Mouse (Mus musculus) embryonic fibroblast, embryonic 13.5 days (primary cell): ENCODE results near the gene Ano1. TPM values are rescaled to one million over a fixed set of nuclear protein-coding genes. Genes with fewer than 3 reads are reported as not detected.

Experiments
- H3K27ac ChIP-seq: 2 replicates; pipeline ENCODE4 v1.5.1; 2012; ENCODE audit warnings: low read length, control low read depth, inconsistent platforms; ENCODE audit not compliant: insufficient read depth
- H3K4me1 ChIP-seq: 2 replicates; pipeline ENCODE4 v1.6.1; 2011; ENCODE audit warnings: low read length; ENCODE audit not compliant: control insufficient read depth, insufficient read depth
- H3K4me3 ChIP-seq: 2 replicates; pipeline ENCODE4 v1.5.1; 2011; ENCODE audit warnings: mild to moderate bottlenecking, control low read depth, low read length; ENCODE audit not compliant: insufficient read depth
- CTCF ChIP-seq: IDR thresholded peaks from 2 replicates; pipeline ENCODE4 v1.5.1; 2011; ENCODE audit warnings: mild to moderate bottlenecking, control low read depth, low read length, moderate library complexity, borderline replicate concordance; ENCODE audit not compliant: insufficient read depth
- POLR2A ChIP-seq: IDR thresholded peaks from 2 replicates; pipeline ENCODE4 v1.6.1; 2011; ENCODE audit warnings: low read depth, mild to moderate bottlenecking, control low read depth, low read length, moderate library complexity
- polyA plus RNA-seq: library from polyadenylated mRNA; stranded (reverse); fragments of >200 nt; gene quantifications from 2 replicates; pipeline ENCODE4 v1.2.4, GENCODE M21; 2011; ENCODE audit warnings: low read depth; ENCODE audit not compliant: missing spikeins, insufficient read length

Gene Ano1
- polyA plus RNA-seq, 1 experiment: 5.2 TPM

- TF ChIP-seq CTCF (no peak), POLR2A (no peak)
- peaks cover 5% of the 10 kb centered on the region; the same call in 1 of the 2 replicates for H3K4me1 ChIP-seq
- H3K27ac ChIP-seq: no peak overlapping the region
- H3K4me3 ChIP-seq: peak overlapping the region; percentile 77
Measured at GRCm38 (mm10) chr7:144554123-144554472, 197.7 kb downstream of the Ano1 start.

GRCm38 (mm10) chr7:144553237-144554122 lies 198.3 kb downstream of the Ano1 start, which contains the start of gene Ppfia1:
Ppfia1 (minus strand) TSS chr7:144553729.
- peaks cover 5% of the 10 kb centered on the region; the same call in 1 of the 2 replicates for H3K4me1 ChIP-seq
- H3K27ac ChIP-seq: no peak within 1 kb of the TSS
- no peak for TF ChIP-seq CTCF
- TF ChIP-seq POLR2A: peak; percentile 83
- peak within 1 kb of the TSS; percentile 90 for H3K4me3 ChIP-seq

GRCm38 (mm10) chr7:144552274-144552673 lies 199.5 kb downstream of the Ano1 start:
- Histone ChIP-seq H3K4me1 (peaks cover 5% of the 10 kb centered on the region; the same call in 1 of the 2 replicates), H3K4me3 (peak overlapping the region; percentile 90), H3K27ac (no peak overlapping the region)
- TF ChIP-seq CTCF (no peak), POLR2A (no peak)

GRCm38 (mm10) chr7:144550811-144551210 lies 201.0 kb downstream of the Ano1 start:
- Histone ChIP-seq H3K4me1 (peaks cover 5% of the 10 kb centered on the region; the same call in 1 of the 2 replicates), H3K27ac (no peak overlapping the region), H3K4me3 (no peak overlapping the region)
- no peak for TF ChIP-seq CTCF
- no peak for TF ChIP-seq POLR2A

- Histone ChIP-seq H3K4me1 (peaks cover 5% of the 10 kb centered on the region; the same call in 1 of the 2 replicates), H3K27ac (no peak overlapping the region), H3K4me3 (no peak overlapping the region)
- TF ChIP-seq POLR2A: no peak
- no peak for TF ChIP-seq CTCF
Measured at GRCm38 (mm10) chr7:144549904-144550566, 201.7 kb downstream of the Ano1 start.

- H3K27ac ChIP-seq: no peak overlapping the region
- no peak for TF ChIP-seq POLR2A
- TF ChIP-seq CTCF: no peak
- no peaks in the 10 kb centered on the region for H3K4me1 ChIP-seq
- H3K4me3 ChIP-seq: no peak overlapping the region
Measured at GRCm38 (mm10) chr7:144545231-144545630, 206.5 kb downstream of the Ano1 start.

- no peak overlapping the region for H3K4me3 ChIP-seq
- TF ChIP-seq CTCF: no peak
- no peak for TF ChIP-seq POLR2A
- no peak overlapping the region for H3K27ac ChIP-seq
- peaks cover 6% of the 10 kb centered on the region; the same call in 1 of the 2 replicates for H3K4me1 ChIP-seq
Measured at GRCm38 (mm10) chr7:144541351-144541750, 210.4 kb downstream of the Ano1 start.

- no peak for TF ChIP-seq POLR2A
- TF ChIP-seq CTCF: no peak
- peaks cover 16% of the 10 kb centered on the region for H3K4me1 ChIP-seq
- no peak overlapping the region for H3K27ac ChIP-seq
- no peak overlapping the region for H3K4me3 ChIP-seq
Measured at GRCm38 (mm10) chr7:144539146-144539545, 212.6 kb downstream of the Ano1 start.

Other genes with a start within 250 kb of the Ano1 start
- gene Ppfia1, start 198.2 kb downstream of the Ano1 start, polyA plus RNA-seq: 70.0 and 71.5 TPM in 2 replicates
- 5.4 and 8.1 TPM in 2 replicates for gene Fadd, start 169.5 kb downstream of the Ano1 start, polyA plus RNA-seq
- not detected in 2 replicates for gene Fgf3, start 86.1 kb upstream of the Ano1 start, polyA plus RNA-seq
- not detected in 2 replicates for gene Fgf4, start 95.4 kb upstream of the Ano1 start, polyA plus RNA-seq
- gene Fgf15, start 144.6 kb upstream of the Ano1 start, polyA plus RNA-seq: not detected in 2 replicates
- 21.2 and 25.5 TPM in 2 replicates for gene LTO1, start 163.1 kb upstream of the Ano1 start, polyA plus RNA-seq
- 133 and 222 TPM in 2 replicates for gene Ccnd1, start 188.0 kb upstream of the Ano1 start, polyA plus RNA-seq